Mouse (Mus musculus) megakaryocyte-erythroid progenitor cell, adult 5-6 weeks (primary cell): ENCODE results near the gene Gm3543. TPM values are rescaled to one million over a fixed set of nuclear protein-coding genes. Genes with fewer than 3 reads are reported as not detected.
"Not testable (repeated sequence)": the region's sequence is repeated elsewhere in the genome, so short reads cannot be mapped to it uniquely, and the experiment has no call there.

Experiments
- ATAC-seq: replicated peaks from 2 replicates; pipeline ENCODE4 v1.8.0; 2016; ENCODE audit warnings: mild to moderate bottlenecking, inconsistent platforms; ENCODE audit not compliant: severe bottlenecking, poor library complexity, low FRiP score, low TSS enrichment
- total RNA-seq, 2 experiments: library from RNA; stranded (forward) in 1 of 2; stranded (reverse) in 1 of 2; fragments of 200-1000, 215-1000 nt in 1 of 2; fragments of >200 nt in 1 of 2; fragmentation: Nextera tagmentation in 1 of 2; gene quantifications; 2 replicates each; pipeline ENCODE4 v1.2.3; 2014 to 2017

Gm3543 gene
- total RNA-seq (2014; fragmentation: Nextera tagmentation) (not detected in 2 replicates), total RNA-seq (2017) (not detected in 2 replicates)

GRCm38 (mm10) chr14:41983225-41983624 is at the start of gene Gm3543:
Gene Gm3543 (minus strand): TSS chr14:41983325.
- ATAC-seq, result not testable (repeated sequence)

DNA sequence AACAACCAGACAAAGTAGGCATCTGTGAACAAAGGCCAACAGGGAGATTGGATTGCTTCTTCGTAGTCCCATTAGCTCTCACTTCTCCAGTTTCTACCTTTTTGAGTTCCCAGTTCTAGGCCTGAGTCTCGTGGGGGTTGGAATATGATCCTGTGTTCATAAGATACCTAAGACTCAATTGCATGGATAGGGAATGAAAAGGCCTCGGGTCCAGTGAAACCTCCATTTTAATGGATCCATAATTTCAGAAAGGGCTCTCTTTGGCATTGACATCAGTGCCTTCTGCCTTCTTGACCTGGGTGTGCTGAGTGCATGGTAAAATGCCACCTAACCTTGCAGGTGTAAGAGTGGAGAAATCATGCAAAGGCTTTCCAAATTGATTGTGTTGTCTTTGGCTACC is 14.5 kb downstream of the Gm3543 start:
- not testable (repeated sequence) for ATAC-seq

GRCm38 (mm10) chr14:41967827-41968226 is 15.3 kb downstream of the Gm3543 start, which contains the start of gene Gm6401:
Gene Gm6401 (minus strand): TSS chr14:41967927.
- not testable (repeated sequence) for ATAC-seq

DNA sequence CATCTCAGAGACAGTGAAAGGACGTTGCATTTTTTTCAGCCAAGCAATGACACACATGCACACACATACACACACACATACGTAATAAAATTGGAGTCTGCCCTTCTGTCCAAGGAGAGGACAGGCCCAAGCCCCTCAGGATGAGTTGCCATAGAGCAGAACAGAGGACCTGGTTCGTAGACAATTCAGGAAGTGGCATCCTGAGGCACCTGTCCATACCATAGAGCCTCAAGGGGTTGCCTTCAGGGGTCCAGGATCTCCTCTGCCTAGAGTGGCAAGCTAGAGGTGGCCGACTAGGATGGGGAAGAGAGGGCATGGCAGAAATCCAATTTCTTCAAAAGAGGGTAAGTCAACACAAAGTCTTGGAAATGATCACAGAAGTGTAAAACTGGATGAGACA is 19.0 kb downstream of the Gm3543 start:
- ATAC-seq, result not testable (repeated sequence)

DNA sequence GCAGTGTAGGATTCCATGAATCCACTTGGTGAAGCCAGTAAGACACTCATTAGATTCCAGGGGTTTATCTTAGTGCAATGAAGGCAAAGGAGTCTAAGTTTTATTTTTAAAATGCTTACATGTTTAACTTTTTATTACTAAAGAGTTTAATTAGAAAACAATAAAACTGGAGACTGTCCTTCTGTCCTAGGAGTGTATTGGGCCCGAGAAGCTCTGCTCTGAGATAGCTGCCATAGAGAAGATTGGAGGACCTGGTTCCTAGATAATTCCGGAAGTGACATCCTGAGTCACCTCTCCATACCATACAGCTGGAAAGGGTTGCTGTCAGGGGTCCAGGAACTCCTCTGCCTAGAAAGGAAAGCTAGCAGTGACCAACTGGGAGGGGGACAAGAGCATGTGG is 39.4 kb downstream of the Gm3543 start, which contains the start of gene 1700024B05Rik:
Gene 1700024B05Rik (plus strand): TSS at position 301 of the 400 bp plus-strand sequence.
- not testable (repeated sequence) for ATAC-seq

Other genes starting within 250 kb of the Gm3543 start
- gene Gm7929, start 232.7 kb downstream of the Gm3543 start, total RNA-seq (2014; fragmentation: Nextera tagmentation), result not detected in 2 replicates
- gene Gm7929, start 232.7 kb downstream of the Gm3543 start, total RNA-seq (2017), result not detected in 2 replicates
- gene Gm47189, start 210.9 kb downstream of the Gm3543 start, total RNA-seq (2014; fragmentation: Nextera tagmentation), result not detected in 2 replicates
- not detected in 2 replicates for gene Gm47189, start 210.9 kb downstream of the Gm3543 start, total RNA-seq (2017)
- gene Gm7980, start 76.0 kb downstream of the Gm3543 start, total RNA-seq (2014; fragmentation: Nextera tagmentation), result not detected in 2 replicates
- gene Gm7980, start 76.0 kb downstream of the Gm3543 start, total RNA-seq (2017), result not detected in 2 replicates
- not detected in 2 replicates for gene 1700049E17Rik1, start 58.4 kb downstream of the Gm3543 start, total RNA-seq (2014; fragmentation: Nextera tagmentation)
- gene 1700049E17Rik1, start 58.4 kb downstream of the Gm3543 start, total RNA-seq (2017), result not detected in 2 replicates
- gene 1700024B05Rik, start 39.3 kb downstream of the Gm3543 start, total RNA-seq (2014; fragmentation: Nextera tagmentation), result not detected in 2 replicates
- not detected in 2 replicates for gene 1700024B05Rik, start 39.3 kb downstream of the Gm3543 start, total RNA-seq (2017)
- not detected in 2 replicates for gene Gm6401, start 15.4 kb downstream of the Gm3543 start, total RNA-seq (2014; fragmentation: Nextera tagmentation)
- gene Gm6401, start 15.4 kb downstream of the Gm3543 start, total RNA-seq (2017), result not detected in 2 replicates
- gene Gm7951, start 134.0 kb upstream of the Gm3543 start, total RNA-seq (2014; fragmentation: Nextera tagmentation), result not detected in 2 replicates
- not detected in 2 replicates for gene Gm7951, start 134.0 kb upstream of the Gm3543 start, total RNA-seq (2017)
- not detected in 2 replicates for gene Gm17027, start 179.3 kb upstream of the Gm3543 start, total RNA-seq (2014; fragmentation: Nextera tagmentation)
- gene Gm17027, start 179.3 kb upstream of the Gm3543 start, total RNA-seq (2017), result not detected in 2 replicates
- not detected in 2 replicates for gene Gm3573, start 207.5 kb upstream of the Gm3543 start, total RNA-seq (2014; fragmentation: Nextera tagmentation)
- gene Gm3573, start 207.5 kb upstream of the Gm3543 start, total RNA-seq (2017), result not detected in 2 replicates